Mouse (Mus musculus) kidney, postnatal 36 days (tissue): ENCODE results near the gene Cobl.
A peak's percentile ranks its signal among the peaks of the same experiment; 100 is the strongest.

Experiments
- DNase-seq, 2 experiments: peaks; one replicate each; pipeline ENCODE4 v3.0.0; 2021 to 2022; ENCODE audit warnings: mixed read lengths in 2 of 2

Gene Cobl

DNA sequence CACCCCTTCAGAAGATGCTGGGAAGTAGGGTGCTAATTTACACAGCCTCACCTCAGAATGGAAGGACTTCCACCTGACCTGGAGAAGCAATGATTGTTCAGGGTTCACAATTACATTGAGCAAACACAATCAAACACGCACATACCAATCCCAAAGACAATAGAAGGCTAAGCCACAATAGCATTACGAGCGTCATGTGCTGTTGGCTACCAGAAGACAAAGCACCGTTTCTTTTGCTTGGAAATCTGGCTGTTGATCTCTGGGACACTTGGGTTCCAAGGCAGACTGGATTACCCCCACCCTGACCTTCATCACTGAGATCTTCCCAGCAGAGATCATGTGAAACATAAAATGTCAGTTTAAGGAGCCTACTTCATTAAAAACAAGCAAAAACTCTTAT is 21.1 kb downstream of the Cobl start:
- DNase-seq: no peak

DNA sequence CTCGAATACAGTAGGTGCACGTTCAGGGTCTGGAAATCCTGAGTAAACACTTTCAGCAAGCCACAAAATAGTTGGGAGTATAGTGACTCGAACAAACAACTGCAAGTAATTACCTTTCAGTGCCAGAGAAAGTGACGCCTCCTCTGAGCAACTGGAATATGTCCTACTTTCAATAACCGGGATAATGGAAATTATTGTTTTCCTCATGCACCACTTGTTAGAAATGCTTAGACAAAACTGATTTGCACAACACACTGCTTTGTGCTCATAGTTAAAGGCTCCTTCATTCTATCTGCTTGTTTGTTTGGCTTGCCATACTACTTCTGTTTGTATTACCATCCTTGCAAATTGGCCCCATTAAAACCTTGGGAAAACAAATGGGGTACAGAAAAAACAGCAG is 21.6 kb downstream of the Cobl start:
- DNase-seq: no peak

- DNase-seq: peak in 1 of 2 experiments; percentile 29
Observed at GRCm38 (mm10) chr11:12442283-12442682, 22.5 kb downstream of the Cobl start.

- no peak for DNase-seq
Observed at GRCm38 (mm10) chr11:12435905-12436304, 28.9 kb downstream of the Cobl start.

DNA sequence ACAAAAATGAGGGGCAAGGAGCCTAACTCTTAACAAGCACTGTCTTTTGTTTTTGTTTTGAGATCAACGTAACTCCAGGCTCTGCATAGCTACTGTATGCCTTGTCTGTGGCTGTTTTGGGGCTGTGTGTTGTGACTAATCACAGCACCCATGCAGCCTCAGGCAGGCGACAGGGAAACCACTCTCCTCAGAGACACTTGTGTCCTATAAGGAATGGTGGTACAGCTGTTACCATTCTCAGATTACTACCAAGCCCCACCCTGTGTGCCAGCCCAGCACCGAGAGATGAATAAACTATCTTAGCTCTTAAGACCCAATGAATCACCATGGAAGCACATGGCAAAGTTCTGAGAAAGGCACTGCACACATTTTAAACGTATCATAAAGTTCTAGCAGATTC is 29.7 kb downstream of the Cobl start:
- DNase-seq: no peak

DNA sequence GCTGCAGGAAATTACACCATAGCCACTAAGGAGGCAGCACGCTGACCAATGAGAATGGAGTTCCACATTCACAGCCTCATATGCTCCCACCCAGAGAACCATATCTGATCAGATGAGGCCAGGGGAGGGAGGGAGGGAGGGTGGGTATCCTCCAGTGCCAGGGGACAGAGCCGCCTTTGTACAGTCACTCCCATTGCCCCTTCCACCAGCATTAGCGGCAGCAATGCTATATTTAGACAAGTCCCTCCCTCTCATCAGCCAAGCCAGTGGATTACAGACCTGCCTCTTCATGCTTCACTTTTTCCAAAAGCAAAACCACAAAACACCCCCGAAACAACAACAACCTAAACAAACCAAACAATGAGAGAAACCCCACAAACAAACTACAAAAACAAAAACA is 30.2 kb downstream of the Cobl start:
- no peak for DNase-seq

GRCm38 (mm10) chr11:12431911-12432310 is 32.8 kb downstream of the Cobl start:
- DNase-seq: no peak

- DNase-seq: no peak
Observed at GRCm38 (mm10) chr11:12430231-12431041, 34.3 kb downstream of the Cobl start.

GRCm38 (mm10) chr11:12426746-12427145 is 38.0 kb downstream of the Cobl start:
- DNase-seq: peak; percentile 81 to 89

GRCm38 (mm10) chr11:12424205-12424604 is 40.6 kb downstream of the Cobl start:
- DNase-seq: peak; percentile 9 to 14

GRCm38 (mm10) chr11:12421183-12421582 is 43.6 kb downstream of the Cobl start:
- no peak for DNase-seq

DNA sequence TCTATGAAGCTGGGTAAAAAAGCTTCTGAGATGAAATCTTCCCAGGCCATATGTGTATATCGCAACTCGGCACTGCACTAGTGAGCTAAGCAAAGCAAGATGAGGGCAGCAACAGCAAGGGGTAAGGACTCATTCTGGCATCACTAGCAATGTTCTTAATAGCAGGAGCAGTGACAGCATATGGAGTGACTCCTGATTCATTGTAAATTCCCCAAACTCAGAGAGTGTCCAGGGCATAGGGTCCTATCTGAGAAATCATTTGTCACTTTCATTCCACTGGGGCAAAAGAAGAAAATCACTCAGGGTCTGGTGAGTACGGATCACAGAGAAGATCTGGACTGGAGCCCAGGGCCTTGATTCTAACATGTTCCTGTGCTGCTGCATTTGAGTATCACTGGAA is 44.6 kb downstream of the Cobl start:
- no peak for DNase-seq

DNA sequence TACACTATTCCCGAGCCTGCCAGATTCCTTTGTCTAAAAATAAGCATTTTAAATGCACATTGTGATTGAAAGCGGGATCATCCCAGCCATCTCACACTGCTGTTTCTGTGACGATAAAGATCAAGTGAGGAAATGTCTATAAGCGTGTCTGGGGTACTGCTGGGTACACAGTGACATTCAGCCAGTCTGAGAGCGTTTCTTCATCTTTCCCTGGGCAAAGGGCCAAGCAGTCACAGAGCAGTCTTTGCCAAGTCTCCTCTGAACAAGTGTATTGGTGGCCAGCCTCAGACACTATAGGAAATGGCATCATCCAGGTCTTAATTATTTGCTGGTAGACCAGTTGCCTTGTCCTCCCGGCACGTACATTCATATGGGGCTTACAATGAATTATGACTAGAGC is 47.9 kb downstream of the Cobl start:
- DNase-seq: peak; percentile 37 to 55

- peak; percentile 16 to 23 for DNase-seq
Observed at GRCm38 (mm10) chr11:12415329-12415728, 49.4 kb downstream of the Cobl start.

GRCm38 (mm10) chr11:12411950-12412349 is 52.8 kb downstream of the Cobl start:
- DNase-seq: no peak

DNA sequence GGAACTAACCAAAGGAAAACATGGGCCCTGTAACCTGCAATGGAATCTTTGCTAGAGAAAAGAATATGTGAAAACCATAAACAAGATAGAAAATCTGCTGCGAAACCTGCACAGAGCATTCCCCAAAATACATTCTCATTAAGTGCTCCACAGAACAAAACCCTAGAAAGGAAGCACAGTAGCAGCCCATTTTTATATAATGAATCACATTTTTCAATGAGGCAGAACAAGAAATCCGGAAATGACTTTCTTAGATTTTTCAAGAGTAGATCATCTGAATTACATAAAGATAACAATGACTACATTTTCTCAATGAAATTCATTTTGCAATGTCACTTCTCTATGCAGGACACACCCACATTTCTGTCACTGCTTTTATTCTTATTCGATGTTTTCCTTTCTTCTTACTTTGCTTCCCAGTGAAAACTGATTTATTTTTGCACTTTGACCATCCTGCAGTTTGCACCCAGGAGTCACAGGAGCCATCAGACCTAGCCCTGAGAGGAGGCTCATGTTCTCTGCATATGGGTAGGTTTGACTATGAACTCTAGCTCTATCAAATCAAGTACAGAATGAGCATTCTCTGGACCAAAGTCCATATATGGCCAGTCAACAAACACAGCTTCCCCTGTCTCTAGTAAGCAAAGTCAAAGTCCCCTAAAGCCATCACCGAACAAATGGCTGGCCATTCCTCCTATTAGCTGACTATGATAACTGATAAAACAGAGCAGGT is 53.5 kb downstream of the Cobl start:
- DNase-seq: peak in 1 of 2 experiments; percentile 30

DNA sequence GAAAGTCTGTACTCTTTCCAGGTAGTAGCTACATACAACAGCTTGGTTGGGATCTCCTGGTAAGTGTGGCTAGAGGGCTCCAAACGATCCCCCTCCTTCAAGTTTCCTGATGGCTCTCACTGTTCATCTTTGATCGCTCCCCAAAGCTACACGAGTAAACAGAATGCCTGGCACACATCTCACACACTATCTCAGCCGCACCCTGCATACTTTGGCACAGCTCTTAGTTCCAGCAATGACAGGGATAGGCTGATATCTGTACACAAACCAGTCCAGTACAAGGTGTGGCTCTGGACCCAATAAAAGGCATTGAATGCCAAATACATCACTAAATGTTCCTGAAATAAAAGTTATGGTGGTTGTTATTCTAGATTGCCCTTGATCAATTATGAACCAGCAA is 55.3 kb downstream of the Cobl start:
- no peak for DNase-seq

DNA sequence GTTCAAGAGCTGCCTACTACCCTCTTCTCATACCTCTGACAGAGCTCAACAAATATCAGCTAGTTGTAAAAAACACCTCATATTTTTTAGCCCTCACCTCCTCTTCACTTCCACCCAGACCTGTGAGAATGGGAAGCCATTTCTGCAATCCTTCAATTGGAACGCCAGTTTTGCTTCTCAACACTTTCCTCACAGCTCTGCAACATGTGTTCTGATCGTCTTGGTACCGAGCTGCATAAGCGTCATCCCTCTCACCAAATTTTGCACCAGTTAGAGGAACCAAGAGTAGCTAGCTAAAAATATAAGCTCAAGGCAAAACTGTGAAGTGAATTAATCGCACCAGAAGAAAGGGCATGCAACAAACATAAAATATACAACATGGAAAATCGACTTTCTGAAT is 56.9 kb downstream of the Cobl start:
- no peak for DNase-seq

DNA sequence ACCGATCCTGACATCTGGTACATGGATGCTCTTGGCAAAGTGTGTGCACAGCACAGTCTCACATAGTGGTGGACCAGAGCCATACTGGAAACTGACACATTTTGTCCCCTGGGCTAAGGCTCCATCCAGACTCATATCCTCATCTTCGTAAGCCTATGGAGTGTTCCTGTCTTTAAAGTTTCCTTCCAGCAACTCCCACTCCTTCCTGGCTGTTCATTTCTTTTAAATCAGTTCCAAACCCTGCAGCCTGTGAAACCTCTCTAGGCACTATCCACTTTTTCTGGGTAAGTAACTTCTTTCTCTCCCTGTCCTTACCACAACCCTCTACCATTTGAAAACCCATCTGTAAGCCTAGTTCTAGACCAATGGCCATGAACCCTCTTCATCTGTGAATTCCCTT is 64.9 kb downstream of the Cobl start:
- DNase-seq: no peak

- DNase-seq: no peak
Observed at GRCm38 (mm10) chr11:12396196-12396595, 68.6 kb downstream of the Cobl start.

GRCm38 (mm10) chr11:12394701-12395100 is 70.1 kb downstream of the Cobl start:
- DNase-seq: no peak

- no peak for DNase-seq
Observed at GRCm38 (mm10) chr11:12394151-12394550, 70.6 kb downstream of the Cobl start.

GRCm38 (mm10) chr11:12384826-12385225 is 79.9 kb downstream of the Cobl start:
- peak; percentile 9 to 35 for DNase-seq

DNA sequence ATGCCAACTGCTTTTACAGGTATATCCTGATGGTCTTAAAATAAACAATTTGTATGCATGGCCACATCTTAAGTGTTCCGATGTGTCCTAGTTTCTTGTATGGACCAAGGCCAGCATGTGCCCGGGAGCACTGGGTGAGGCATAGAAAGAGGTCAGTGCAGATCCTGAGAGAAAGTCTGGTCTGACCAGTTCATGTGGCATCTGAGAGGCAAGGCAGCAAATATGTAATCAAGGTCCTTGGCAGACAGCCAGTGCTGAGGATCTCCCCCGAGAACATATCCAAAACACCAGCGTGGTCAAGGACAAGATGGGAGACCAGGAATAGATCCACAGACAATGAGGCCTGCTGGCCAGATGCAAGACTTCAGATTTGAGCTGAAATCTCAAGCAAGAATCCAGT is 81.8 kb downstream of the Cobl start:
- peak; percentile 37 to 42 for DNase-seq
